Mouse (Mus musculus) MEL (cell line): ENCODE data around the gene Rnf151. TPM values are rescaled to one million over a fixed set of nuclear protein-coding genes. Genes with fewer than 3 reads are reported as not detected.
"Not testable (repeated sequence)": the region's sequence is repeated elsewhere in the genome, so short reads cannot be mapped to it uniquely, and the experiment has no call there.

Experiments used
- DNase-seq: peaks from one replicate; pipeline ENCODE4 v3.0.0; 2011; ENCODE audit warnings: low read depth, low spot score
- H3K27ac ChIP-seq: 2 replicates; pipeline ENCODE4 v1.5.1; 2012; ENCODE audit warnings: low read depth, mild to moderate bottlenecking, control low read depth, low read length, moderate library complexity; ENCODE audit not compliant: control insufficient read depth
- H3K27me3 ChIP-seq, 2 experiments: fragments of 150-350 bp in 1 of 2; sonication (generic) in 1 of 2; 2 replicates each; pipeline ENCODE4 v1.6.1; 2012; ENCODE audit warnings: low read length in 2 of 2, mild to moderate bottlenecking in 2 of 2, improper control_type of control experiment in 1 of 2, moderate library complexity in 1 of 2; ENCODE audit not compliant: insufficient read depth in 2 of 2, control insufficient read depth in 1 of 2
- H3K36me3 ChIP-seq, 2 experiments: 2 replicates each; pipeline ENCODE4 v1.6.1; 2012 to 2014; ENCODE audit warnings: low read length in 2 of 2, improper control_type of control experiment in 1 of 2, inconsistent platforms in 1 of 2, mild to moderate bottlenecking in 1 of 2; ENCODE audit not compliant: insufficient read depth in 2 of 2, control insufficient read depth in 1 of 2
- H3K4me1 ChIP-seq, 2 experiments: fragments of 150-350 bp in 1 of 2; sonication (generic) in 1 of 2; 2 replicates each; pipeline ENCODE4 v1.6.1; 2012; ENCODE audit warnings: low read length in 2 of 2, improper control_type of control experiment in 1 of 2, mild to moderate bottlenecking in 1 of 2; ENCODE audit not compliant: insufficient read depth in 2 of 2, control insufficient read depth in 1 of 2
- H3K4me3 ChIP-seq, 2 experiments: fragments of 150-350 bp in 1 of 2; sonication (generic) in 1 of 2; 2 replicates each; pipeline ENCODE4 v1.5.1; 2012; ENCODE audit warnings: low read depth in 2 of 2, low read length in 2 of 2, mild to moderate bottlenecking in 2 of 2, moderate library complexity in 2 of 2, control low read depth in 1 of 2, improper control_type of control experiment in 1 of 2; ENCODE audit not compliant: control insufficient read depth in 1 of 2, insufficient read depth in 1 of 2
- H3K79me2 ChIP-seq: 2 replicates; pipeline ENCODE4 v1.6.1; 2012; ENCODE audit warnings: mild to moderate bottlenecking, low read length, moderate library complexity; ENCODE audit not compliant: control insufficient read depth, poor library complexity, insufficient read depth
- H3K9ac ChIP-seq: 2 replicates; pipeline ENCODE4 v1.6.1; 2012; ENCODE audit warnings: low read depth, mild to moderate bottlenecking, control low read depth, low read length, moderate library complexity; ENCODE audit not compliant: control insufficient read depth, poor library complexity, severe bottlenecking
- H3K9me3 ChIP-seq: fragments of 150-350 bp; sonication (generic); replicated peaks from 2 replicates; pipeline ENCODE4 v1.6.1; 2012; ENCODE audit warnings: mild to moderate bottlenecking, low read length, improper control_type of control experiment, moderate library complexity; ENCODE audit not compliant: insufficient read depth
- CTCF ChIP-seq, 3 experiments: IDR thresholded peaks in 2 of 3; conservative IDR thresholded peaks in 1 of 3; 2 replicates each; pipeline ENCODE4 v1.5.1; 2011 to 2012; ENCODE audit warnings: low read length in 3 of 3, low read depth in 2 of 3, mild to moderate bottlenecking in 2 of 3, improper control_type of control experiment in 1 of 3, inconsistent platforms in 1 of 3, mixed read lengths in 1 of 3, moderate library complexity in 1 of 3; ENCODE audit not compliant: control insufficient read depth in 1 of 3, insufficient read depth in 1 of 3, poor library complexity in 1 of 3, severe bottlenecking in 1 of 3
- E2F4 ChIP-seq: IDR thresholded peaks from 2 replicates; pipeline ENCODE4 v1.6.1; 2011; ENCODE audit warnings: low read depth, low read length, improper control_type of control experiment, borderline replicate concordance
- GATA1 ChIP-seq: IDR thresholded peaks from 2 replicates; pipeline ENCODE4 v1.6.1; 2011; ENCODE audit warnings: low read depth, low read length, improper control_type of control experiment
- MYC ChIP-seq: IDR thresholded peaks from 2 replicates; pipeline ENCODE4 v1.6.1; 2011; ENCODE audit warnings: low read depth, mild to moderate bottlenecking, low read length, improper control_type of control experiment, moderate library complexity
- POLR2A ChIP-seq, 2 experiments: IDR thresholded peaks; 2 replicates each; pipeline ENCODE4 v1.6.1; 2011 to 2012; ENCODE audit warnings: low read length in 2 of 2, mild to moderate bottlenecking in 2 of 2, control low read depth in 1 of 2, improper control_type of control experiment in 1 of 2, low read depth in 1 of 2, moderate library complexity in 1 of 2; ENCODE audit not compliant: control insufficient read depth in 1 of 2, insufficient read depth in 1 of 2, poor library complexity in 1 of 2
- RAD21 ChIP-seq: IDR thresholded peaks from 2 replicates; pipeline ENCODE4 v1.6.1; 2011; ENCODE audit warnings: mild to moderate bottlenecking, low read depth, low read length, improper control_type of control experiment
- SIN3A ChIP-seq: IDR thresholded peaks from 2 replicates; pipeline ENCODE4 v1.6.1; 2012; ENCODE audit warnings: low read length, improper control_type of control experiment, inconsistent platforms
- SMC3 ChIP-seq: IDR thresholded peaks from 2 replicates; pipeline ENCODE4 v1.6.1; 2011; ENCODE audit warnings: low read depth, low read length, improper control_type of control experiment
- TBP ChIP-seq: IDR thresholded peaks from 2 replicates; pipeline ENCODE4 v1.8.0; 2011; ENCODE audit warnings: low read depth, low read length, improper control_type of control experiment
- TCF12 ChIP-seq: IDR thresholded peaks from 2 replicates; pipeline ENCODE4 v1.6.1; 2014; ENCODE audit warnings: low read depth, mild to moderate bottlenecking, inconsistent platforms, low read length, improper control_type of control experiment, moderate library complexity
- ZC3H11A ChIP-seq: IDR thresholded peaks from 2 replicates; pipeline ENCODE4 v1.6.1; 2012; ENCODE audit warnings: low read depth, mild to moderate bottlenecking, inconsistent platforms, low read length, improper control_type of control experiment
- ZMIZ1 ChIP-seq: IDR thresholded peaks from 2 replicates; pipeline ENCODE4 v1.6.1; 2012; ENCODE audit warnings: low read depth, mild to moderate bottlenecking, inconsistent platforms, low read length, improper control_type of control experiment, moderate library complexity
- polyA plus RNA-seq, 2 experiments: library from polyadenylated mRNA; stranded (reverse) in 1 of 2; unstranded in 1 of 2; fragments of >175 nt in 1 of 2; fragments of >200 nt in 1 of 2; gene quantifications; 2 replicates each; pipeline versions ENCODE4 v1.2.1 to v1.2.4; 2012; ENCODE audit warnings: low replicate concordance in 2 of 2, low read depth in 1 of 2; ENCODE audit not compliant: insufficient read length in 2 of 2, insufficient read depth in 1 of 2, missing spikeins in 1 of 2
- total RNA-seq: library from RNA; depleted of rRNA; stranded (reverse); fragments of 300-350 nt; gene quantifications from 2 replicates; pipeline ENCODE4 v1.2.3, GENCODE M21; 2012; rRNA removed

The Rnf151 gene
- total and polyA plus RNA-seq, 3 experiments, result 0.23 to 0.40 TPM; not detected in 1

GRCm38 (mm10) chr17:24669214-24669544 is 48.7 kb downstream of the Rnf151 start:
- H3K27me3 ChIP-seq, DNase-seq, H3K9me3 ChIP-seq: not testable (repeated sequence)
- Histone ChIP-seq H3K4me3 (peak overlapping the region; percentile 50 to 67), H3K9ac (peak overlapping the region; percentile 68), H3K4me1 (peaks cover 0 to 26% of the 10 kb centered on the region in 2 experiments; a peak in 3 of 4 replicates), H3K36me3 (peaks cover 0 to 14% of the 10 kb centered on the region in 2 experiments; a peak in 2 of 4 replicates), H3K79me2 (peaks cover 41% of the 10 kb centered on the region), H3K27ac (peak overlapping the region; percentile 84)
- 0 out of 2 replicates have a peak, but pooled peaks have one; percentile 73 for TF ChIP-seq ZMIZ1
- TF ChIP-seq MYC, result 0 out of 2 replicates have a peak, but pooled peaks have one; percentile 32

- H3K27me3 ChIP-seq, result peaks cover 0 to 2% of the 10 kb centered on the region in 2 experiments; a peak in 1 of 4 replicates
- H3K4me1 ChIP-seq, result peaks cover 0 to 26% of the 10 kb centered on the region in 2 experiments; a peak in 3 of 4 replicates
- peaks cover 28% of the 10 kb centered on the region for H3K79me2 ChIP-seq
- DNase-seq, result peak; percentile 83
- peaks cover 0 to 14% of the 10 kb centered on the region in 2 experiments; a peak in 2 of 4 replicates for H3K36me3 ChIP-seq
- no peak overlapping the region for H3K27ac ChIP-seq
- TF ChIP-seq GATA1 (no peak), RAD21 (peak; percentile 82), POLR2A (IDR thresholded peaks at IDR 0.05; ENCODE audit: control insufficient read depth in 1 of 2, insufficient read depth in 1 of 2, low read depth in 1 of 2, low read length in 2 of 2, poor library complexity in 1 of 2) (no peak), TBP (no peak), ZC3H11A (peak; percentile 59), TCF12 (no peak), SIN3A (peak; percentile 48; the same call in 1 of the 2 replicates), E2F4 (no peak), SMC3 (peak; percentile 86), CTCF (IDR thresholded peaks at IDR 0.05 in 2 of 3, conservative IDR thresholded peaks at IDR 0.05 in 1 of 3; ENCODE audit: control insufficient read depth in 1 of 3, insufficient read depth in 1 of 3, low read depth in 2 of 3, low read length in 3 of 3, poor library complexity in 1 of 3, severe bottlenecking in 1 of 3) (peak; percentile 79 to 90 (median 88))
- no peak overlapping the region for H3K4me3 ChIP-seq
- no peaks in the 10 kb centered on the region for H3K9me3 ChIP-seq
- H3K9ac ChIP-seq, result no peak overlapping the region
These were observed 50.4 kb downstream of the Rnf151 start for GRCm38 (mm10) chr17:24667416-24667815.

GRCm38 (mm10) chr17:24667011-24667410 is 50.9 kb downstream of the Rnf151 start:
- DNase-seq, result peak; percentile 30
- peak; percentile 44; the same call in 1 of the 2 replicates for TF ChIP-seq SIN3A
- Histone ChIP-seq H3K79me2 (peaks cover 24% of the 10 kb centered on the region), H3K4me1 (peaks cover 0 to 22% of the 10 kb centered on the region in 2 experiments; a peak in 3 of 4 replicates), H3K36me3 (peaks cover 0 to 10% of the 10 kb centered on the region in 2 experiments; a peak in 2 of 4 replicates)
- not testable (repeated sequence) for H3K9ac ChIP-seq, H3K4me3 ChIP-seq, H3K27ac ChIP-seq, H3K9me3 ChIP-seq, H3K27me3 ChIP-seq

Other genes with a start within 250 kb of the Rnf151 start
Only the 30 nearest of the 33 such genes appear.
- gene Mlst8, start 239.0 kb downstream of the Rnf151 start, total RNA-seq, result 28.5 and 35.4 TPM in 2 replicates
- gene Mlst8, start 239.0 kb downstream of the Rnf151 start, polyA plus RNA-seq, result 10 to 100 TPM in 1 of 2 experiments, not detected in 1; 57.3 TPM
- 0.04 and 0.07 TPM in 2 replicates for gene Caskin1, start 229.5 kb downstream of the Rnf151 start, total RNA-seq
- under 1 TPM in 1 of 2 experiments, not detected in 1; 0.38 TPM for gene Caskin1, start 229.5 kb downstream of the Rnf151 start, polyA plus RNA-seq
- 118 and 121 TPM in 2 replicates for gene Traf7, start 190.1 kb downstream of the Rnf151 start, total RNA-seq
- gene Traf7, start 190.1 kb downstream of the Rnf151 start, polyA plus RNA-seq, result 100 to 1,000 TPM in 1 of 2 experiments, not detected in 1; 261 TPM
- 0.89 and 1.0 TPM in 2 replicates for gene Rab26, start 183.9 kb downstream of the Rnf151 start, total RNA-seq
- 1 to 10 TPM in 1 of 2 experiments, not detected in 1; 1.1 TPM for gene Rab26, start 183.9 kb downstream of the Rnf151 start, polyA plus RNA-seq
- 10.3 and 10.6 TPM in 2 replicates for gene Pkd1, start 168.2 kb downstream of the Rnf151 start, total RNA-seq
- gene Pkd1, start 168.2 kb downstream of the Rnf151 start, polyA plus RNA-seq, result 10 to 100 TPM in 1 of 2 experiments, not detected in 1; 10.7 TPM
- 44.0 and 48.8 TPM in 2 replicates for gene Tsc2, start 85.4 kb downstream of the Rnf151 start, total RNA-seq
- gene Tsc2, start 85.4 kb downstream of the Rnf151 start, polyA plus RNA-seq, result 10 to 100 TPM in 1 of 2 experiments, not detected in 1; 99.2 TPM
- 26.1 and 31.4 TPM in 2 replicates for gene Nthl1, start 85.4 kb downstream of the Rnf151 start, total RNA-seq
- gene Nthl1, start 85.4 kb downstream of the Rnf151 start, polyA plus RNA-seq, result 100 to 1,000 TPM in 1 of 2 experiments, 10 to 100 TPM in 1; 32.0 to 262 TPM
- gene Slc9a3r2, start 67.7 kb downstream of the Rnf151 start, total RNA-seq, result 0.75 and 0.96 TPM in 2 replicates
- 1 to 10 TPM in 1 of 2 experiments, not detected in 1; 3.5 TPM for gene Slc9a3r2, start 67.7 kb downstream of the Rnf151 start, polyA plus RNA-seq
- not detected in 2 replicates for gene Npw, start 59.6 kb downstream of the Rnf151 start, total RNA-seq
- not detected for gene Npw, start 59.6 kb downstream of the Rnf151 start, polyA plus RNA-seq
- gene Zfp598, start 48.4 kb downstream of the Rnf151 start, total RNA-seq, result 21.9 and 22.2 TPM in 2 replicates
- 10 to 100 TPM; 59.0 to 80.4 TPM for gene Zfp598, start 48.4 kb downstream of the Rnf151 start, polyA plus RNA-seq
- 0.15 TPM in 1 of 2 replicates, not detected in the other for gene Syngr3, start 28.1 kb downstream of the Rnf151 start, total RNA-seq
- gene Syngr3, start 28.1 kb downstream of the Rnf151 start, polyA plus RNA-seq, result under 1 TPM in 1 of 2 experiments, not detected in 1; 0.68 TPM
- 78.6 and 86.8 TPM in 2 replicates for gene Gfer, start 21.9 kb downstream of the Rnf151 start, total RNA-seq
- 10 to 100 TPM in 1 of 2 experiments, not detected in 1; 83.0 TPM for gene Gfer, start 21.9 kb downstream of the Rnf151 start, polyA plus RNA-seq
- 0.39 and 0.62 TPM in 2 replicates for gene Noxo1, start 21.8 kb downstream of the Rnf151 start, total RNA-seq
- 1 to 10 TPM in 1 of 2 experiments, not detected in 1; 2.4 TPM for gene Noxo1, start 21.8 kb downstream of the Rnf151 start, polyA plus RNA-seq
- gene Tbl3, start 10.4 kb downstream of the Rnf151 start, total RNA-seq, result 102 and 103 TPM in 2 replicates
- gene Tbl3, start 10.4 kb downstream of the Rnf151 start, polyA plus RNA-seq, result 100 to 1,000 TPM in 1 of 2 experiments, not detected in 1; 111 TPM
- gene Rps2, start 53 bp upstream of the Rnf151 start, total RNA-seq, result 3,755 and 4,516 TPM in 2 replicates
- gene Rps2, start 53 bp upstream of the Rnf151 start, polyA plus RNA-seq, result 1,000 to 10,000 TPM in 1 of 2 experiments, not detected in 1; 1,852 TPM
- 258 and 292 TPM in 2 replicates for gene Ndufb10, start 6.4 kb upstream of the Rnf151 start, total RNA-seq
- 100 to 1,000 TPM in 1 of 2 experiments, not detected in 1; 230 TPM for gene Ndufb10, start 6.4 kb upstream of the Rnf151 start, polyA plus RNA-seq
- 0.12 and 0.13 TPM in 2 replicates for gene Rpl3l, start 9.8 kb upstream of the Rnf151 start, total RNA-seq
- under 1 TPM in 1 of 2 experiments, not detected in 1; 0.24 TPM for gene Rpl3l, start 9.8 kb upstream of the Rnf151 start, polyA plus RNA-seq
- 27.0 and 31.9 TPM in 2 replicates for gene Msrb1, start 18.6 kb upstream of the Rnf151 start, total RNA-seq
- gene Msrb1, start 18.6 kb upstream of the Rnf151 start, polyA plus RNA-seq, result 10 to 100 TPM in 1 of 2 experiments, not detected in 1; 58.6 TPM
- gene Hs3st6, start 34.9 kb upstream of the Rnf151 start, total RNA-seq, result not detected in 2 replicates
- gene Hs3st6, start 34.9 kb upstream of the Rnf151 start, polyA plus RNA-seq, result not detected
- gene Meiob, start 86.2 kb upstream of the Rnf151 start, total RNA-seq, result 0.15 TPM in 1 of 2 replicates, not detected in the other
- under 1 TPM in 1 of 2 experiments, not detected in 1; 0.11 TPM for gene Meiob, start 86.2 kb upstream of the Rnf151 start, polyA plus RNA-seq
- gene Hagh, start 122.1 kb upstream of the Rnf151 start, total RNA-seq, result 32.3 and 49.6 TPM in 2 replicates
- gene Hagh, start 122.1 kb upstream of the Rnf151 start, polyA plus RNA-seq, result 10 to 100 TPM in 1 of 2 experiments, not detected in 1; 37.5 TPM
- gene Fahd1, start 132.3 kb upstream of the Rnf151 start, total RNA-seq, result 2.0 and 2.7 TPM in 2 replicates
- 1 to 10 TPM in 1 of 2 experiments, not detected in 1; 4.7 TPM for gene Fahd1, start 132.3 kb upstream of the Rnf151 start, polyA plus RNA-seq
- gene Igfals, start 147.9 kb upstream of the Rnf151 start, total RNA-seq, result not detected in 2 replicates
- under 1 TPM in 1 of 2 experiments, not detected in 1; 0.04 TPM for gene Igfals, start 147.9 kb upstream of the Rnf151 start, polyA plus RNA-seq
- gene Nubp2, start 168.3 kb upstream of the Rnf151 start, total RNA-seq, result 109 and 141 TPM in 2 replicates
- 100 to 1,000 TPM in 1 of 2 experiments, not detected in 1; 191 TPM for gene Nubp2, start 168.3 kb upstream of the Rnf151 start, polyA plus RNA-seq
- 27.2 and 34.5 TPM in 2 replicates for gene Spsb3, start 168.6 kb upstream of the Rnf151 start, total RNA-seq
- 10 to 100 TPM in 1 of 2 experiments, not detected in 1; 30.2 TPM for gene Spsb3, start 168.6 kb upstream of the Rnf151 start, polyA plus RNA-seq
- gene Eme2, start 177.0 kb upstream of the Rnf151 start, total RNA-seq, result 19.5 and 26.8 TPM in 2 replicates
- gene Eme2, start 177.0 kb upstream of the Rnf151 start, polyA plus RNA-seq, result 10 to 100 TPM in 1 of 2 experiments, not detected in 1; 15.1 TPM
- 60.1 and 74.8 TPM in 2 replicates for gene Mrps34, start 177.1 kb upstream of the Rnf151 start, total RNA-seq
- gene Mrps34, start 177.1 kb upstream of the Rnf151 start, polyA plus RNA-seq, result 10 to 100 TPM in 1 of 2 experiments, not detected in 1; 82.0 TPM
- gene Nme3, start 178.4 kb upstream of the Rnf151 start, total RNA-seq, result 24.4 and 29.1 TPM in 2 replicates
- gene Nme3, start 178.4 kb upstream of the Rnf151 start, polyA plus RNA-seq, result 10 to 100 TPM in 1 of 2 experiments, not detected in 1; 22.1 TPM
- 16.9 and 22.8 TPM in 2 replicates for gene Mapk8ip3, start 218.9 kb upstream of the Rnf151 start, total RNA-seq
- gene Mapk8ip3, start 218.9 kb upstream of the Rnf151 start, polyA plus RNA-seq, result 10 to 100 TPM in 1 of 2 experiments, not detected in 1; 44.5 TPM
- gene Jpt2, start 242.6 kb upstream of the Rnf151 start, total RNA-seq, result 31.7 and 35.5 TPM in 2 replicates
- 10 to 100 TPM in 1 of 2 experiments, not detected in 1; 40.9 TPM for gene Jpt2, start 242.6 kb upstream of the Rnf151 start, polyA plus RNA-seq